Mouse (Mus musculus): ENCODE data around the gene Plcxd2. TPM values are rescaled to one million over a fixed set of nuclear protein-coding genes. Genes with fewer than 3 reads are reported as not detected.
A peak's percentile ranks its signal among the peaks of the same experiment; 100 is the strongest.

The Plcxd2 gene
- polyA plus RNA-seq, 1 experiment from 2014 or later, result 0.92 TPM

- Histone ChIP-seq H3K36me3 (ENCODE audit: control insufficient read depth, insufficient read depth) (no peaks in the 10 kb centered on the region), H3K27ac (ENCODE audit: low read length) (peak overlapping the region; percentile 51), H3K4me3 (ENCODE audit: low read length) (no peak overlapping the region), H3K4me1 (ENCODE audit: control insufficient read depth, insufficient read depth, low read length) (no peaks in the 10 kb centered on the region), H3K9ac (ENCODE audit: low read length) (no peak overlapping the region), H3K4me2 (ENCODE audit: low read depth, low read length) (no peak overlapping the region), H3K9me3 (replicated peaks; ENCODE audit: control insufficient read depth, low read length) (no peaks in the 10 kb centered on the region), H3K27me3 (ENCODE audit: control insufficient read depth, insufficient read depth, low read length) (no peaks in the 10 kb centered on the region)
- peak; percentile 45 for ATAC-seq (replicated peaks; ENCODE audit: extremely low read depth, insufficient read depth, low FRiP score)
- 70% methylated on average over 2 of the region's 2 CpGs for WGBS
These were observed 73.5 kb downstream of the Plcxd2 start for GRCm38 (mm10) chr16:45936521-45936920.

- peak; percentile 65 for ATAC-seq (replicated peaks; ENCODE audit: extremely low read depth, insufficient read depth, low FRiP score)
- 62% methylated on average over 3 of the region's 3 CpGs for WGBS
These were observed 74.0 kb downstream of the Plcxd2 start for GRCm38 (mm10) chr16:45935956-45936483.

GRCm38 (mm10) chr16:45934721-45935407 is 75.2 kb downstream of the Plcxd2 start:
- H3K4me3 ChIP-seq (ENCODE audit: low read length), result no peak overlapping the region
- ATAC-seq (replicated peaks; ENCODE audit: extremely low read depth, insufficient read depth, low FRiP score), result no peak

More at GRCm38 (mm10) chr16:45935956-45936483, 74.0 kb downstream of the Plcxd2 start:
- peak overlapping the region; percentile 51 for H3K27ac ChIP-seq (ENCODE audit: low read length)
- no peak overlapping the region for H3K9ac ChIP-seq (ENCODE audit: low read length)
- no peaks in the 10 kb centered on the region for H3K4me1 ChIP-seq (ENCODE audit: control insufficient read depth, insufficient read depth, low read length)
- H3K36me3 ChIP-seq (ENCODE audit: control insufficient read depth, insufficient read depth), result no peaks in the 10 kb centered on the region
- no peak overlapping the region for H3K4me3 ChIP-seq (ENCODE audit: low read length)
- H3K27me3 ChIP-seq (ENCODE audit: control insufficient read depth, insufficient read depth, low read length), result no peaks in the 10 kb centered on the region
- H3K9me3 ChIP-seq (replicated peaks; ENCODE audit: control insufficient read depth, low read length), result no peaks in the 10 kb centered on the region
- no peak overlapping the region for H3K4me2 ChIP-seq (ENCODE audit: low read depth, low read length)

GRCm38 (mm10) chr16:45930308-45930707 is 79.7 kb downstream of the Plcxd2 start:
- H3K4me2 ChIP-seq (ENCODE audit: low read depth, low read length), result no peak overlapping the region
- peaks cover 4% of the 10 kb centered on the region; the same call in 1 of the 2 replicates for H3K4me1 ChIP-seq (ENCODE audit: control insufficient read depth, insufficient read depth, low read length)
- ATAC-seq (replicated peaks; ENCODE audit: extremely low read depth, insufficient read depth, low FRiP score), result no peak
- H3K4me3 ChIP-seq (ENCODE audit: low read length), result no peak overlapping the region
- H3K36me3 ChIP-seq (ENCODE audit: control insufficient read depth, insufficient read depth), result no peaks in the 10 kb centered on the region
- no peak overlapping the region for H3K9ac ChIP-seq (ENCODE audit: low read length)
- no peak overlapping the region for H3K27ac ChIP-seq (ENCODE audit: low read length)
- 68% methylated on average over 3 of the region's 3 CpGs for WGBS
- no peaks in the 10 kb centered on the region for H3K27me3 ChIP-seq (ENCODE audit: control insufficient read depth, insufficient read depth, low read length)
- no peaks in the 10 kb centered on the region for H3K9me3 ChIP-seq (replicated peaks; ENCODE audit: control insufficient read depth, low read length)

More at GRCm38 (mm10) chr16:45934721-45935407, 75.2 kb downstream of the Plcxd2 start:
- Histone ChIP-seq H3K4me2 (ENCODE audit: low read depth, low read length) (no peak overlapping the region), H3K36me3 (ENCODE audit: control insufficient read depth, insufficient read depth) (no peaks in the 10 kb centered on the region), H3K27ac (ENCODE audit: low read length) (no peak overlapping the region), H3K9ac (ENCODE audit: low read length) (no peak overlapping the region), H3K4me1 (ENCODE audit: control insufficient read depth, insufficient read depth, low read length) (no peaks in the 10 kb centered on the region), H3K27me3 (ENCODE audit: control insufficient read depth, insufficient read depth, low read length) (no peaks in the 10 kb centered on the region), H3K9me3 (replicated peaks; ENCODE audit: control insufficient read depth, low read length) (no peaks in the 10 kb centered on the region)
- WGBS, result 44% methylated on average over 2 of the region's 2 CpGs

- H3K9ac ChIP-seq (ENCODE audit: low read length), result no peak overlapping the region
- H3K27ac ChIP-seq (ENCODE audit: low read length), result no peak overlapping the region
- H3K36me3 ChIP-seq (ENCODE audit: control insufficient read depth, insufficient read depth), result no peaks in the 10 kb centered on the region
- H3K27me3 ChIP-seq (ENCODE audit: control insufficient read depth, insufficient read depth, low read length), result no peaks in the 10 kb centered on the region
- WGBS, result 42% methylated on average over 4 of the region's 4 CpGs
- no peaks in the 10 kb centered on the region for H3K9me3 ChIP-seq (replicated peaks; ENCODE audit: control insufficient read depth, low read length)
- no peak overlapping the region for H3K4me2 ChIP-seq (ENCODE audit: low read depth, low read length)
- H3K4me3 ChIP-seq (ENCODE audit: low read length), result no peak overlapping the region
- ATAC-seq (replicated peaks; ENCODE audit: extremely low read depth, insufficient read depth, low FRiP score), result no peak
- peaks cover 9% of the 10 kb centered on the region for H3K4me1 ChIP-seq (ENCODE audit: control insufficient read depth, insufficient read depth, low read length)
These were observed 81.9 kb downstream of the Plcxd2 start for GRCm38 (mm10) chr16:45928090-45928489.

- H3K27ac ChIP-seq (ENCODE audit: low read length), result no peak overlapping the region
- H3K4me1 ChIP-seq (ENCODE audit: control insufficient read depth, insufficient read depth, low read length), result peaks cover 9% of the 10 kb centered on the region
- no peaks in the 10 kb centered on the region for H3K27me3 ChIP-seq (ENCODE audit: control insufficient read depth, insufficient read depth, low read length)
- H3K4me2 ChIP-seq (ENCODE audit: low read depth, low read length), result no peak overlapping the region
- no peaks in the 10 kb centered on the region for H3K9me3 ChIP-seq (replicated peaks; ENCODE audit: control insufficient read depth, low read length)
- H3K36me3 ChIP-seq (ENCODE audit: control insufficient read depth, insufficient read depth), result no peaks in the 10 kb centered on the region
- H3K9ac ChIP-seq (ENCODE audit: low read length), result no peak overlapping the region
- no peak for ATAC-seq (replicated peaks; ENCODE audit: extremely low read depth, insufficient read depth, low FRiP score)
- 11% methylated on average over 3 of the region's 3 CpGs for WGBS
- H3K4me3 ChIP-seq (ENCODE audit: low read length), result no peak overlapping the region
These were observed 82.4 kb downstream of the Plcxd2 start for GRCm38 (mm10) chr16:45927601-45928000.

GRCm38 (mm10) chr16:45926875-45927274 is 83.1 kb downstream of the Plcxd2 start:
- Histone ChIP-seq H3K36me3 (ENCODE audit: control insufficient read depth, insufficient read depth) (no peaks in the 10 kb centered on the region), H3K4me1 (ENCODE audit: control insufficient read depth, insufficient read depth, low read length) (peaks cover 9% of the 10 kb centered on the region), H3K9ac (ENCODE audit: low read length) (no peak overlapping the region), H3K27me3 (ENCODE audit: control insufficient read depth, insufficient read depth, low read length) (no peaks in the 10 kb centered on the region), H3K9me3 (replicated peaks; ENCODE audit: control insufficient read depth, low read length) (no peaks in the 10 kb centered on the region), H3K4me3 (ENCODE audit: low read length) (no peak overlapping the region), H3K27ac (ENCODE audit: low read length) (no peak overlapping the region), H3K4me2 (ENCODE audit: low read depth, low read length) (no peak overlapping the region)
- WGBS, result 86% methylated on average over 5 of the region's 5 CpGs
- no peak for ATAC-seq (replicated peaks; ENCODE audit: extremely low read depth, insufficient read depth, low FRiP score)

GRCm38 (mm10) chr16:45923731-45924424 is 86.1 kb downstream of the Plcxd2 start:
- no peaks in the 10 kb centered on the region for H3K36me3 ChIP-seq (ENCODE audit: control insufficient read depth, insufficient read depth)
- H3K4me3 ChIP-seq (ENCODE audit: low read length), result no peak overlapping the region
- WGBS, result 61% methylated on average over 6 of the region's 6 CpGs
- H3K27me3 ChIP-seq (ENCODE audit: control insufficient read depth, insufficient read depth, low read length), result no peaks in the 10 kb centered on the region
- no peak for ATAC-seq (replicated peaks; ENCODE audit: extremely low read depth, insufficient read depth, low FRiP score)
- no peaks in the 10 kb centered on the region for H3K9me3 ChIP-seq (replicated peaks; ENCODE audit: control insufficient read depth, low read length)
- peaks cover 9% of the 10 kb centered on the region for H3K4me1 ChIP-seq (ENCODE audit: control insufficient read depth, insufficient read depth, low read length)
- H3K9ac ChIP-seq (ENCODE audit: low read length), result no peak overlapping the region
- H3K27ac ChIP-seq (ENCODE audit: low read length), result no peak overlapping the region
- H3K4me2 ChIP-seq (ENCODE audit: low read depth, low read length), result no peak overlapping the region

Measured in heart, embryonic 16.5 days (tissue).